Mouse (Mus musculus) midbrain, embryonic 16.5 days (tissue): ENCODE data around the gene Phb2. TPM values are rescaled to one million over a fixed set of nuclear protein-coding genes. Genes with fewer than 3 reads are reported as not detected.

Experiments
- ATAC-seq: fragments of 200-750 bp; cut with Nextera tagmentation; 2 replicates; pipeline ENCODE4 v1.8.0; 2017; ENCODE audit warnings: moderate TSS enrichment
- H3K27ac ChIP-seq: fragments of 300-500 bp; sonication (generic); 2 replicates; pipeline ENCODE4 v1.5.1; 2014; ENCODE audit warnings: mild to moderate bottlenecking, low read length, mixed read lengths
- H3K27me3 ChIP-seq: fragments of 300-500 bp; sonication (generic); 2 replicates; pipeline ENCODE4 v1.6.1; 2014; ENCODE audit warnings: low read depth, low read length, mixed read lengths; ENCODE audit not compliant: control insufficient read depth, insufficient read depth
- H3K36me3 ChIP-seq: fragments of 300-500 bp; sonication (generic); 2 replicates; pipeline ENCODE4 v1.6.1; 2014; ENCODE audit warnings: mild to moderate bottlenecking, low read length, moderate library complexity, mixed read lengths; ENCODE audit not compliant: control insufficient read depth, insufficient read depth
- H3K4me1 ChIP-seq: fragments of 300-500 bp; sonication (generic); 2 replicates; pipeline ENCODE4 v1.6.1; 2014; ENCODE audit warnings: mild to moderate bottlenecking, low read length, mixed read lengths; ENCODE audit not compliant: control insufficient read depth, insufficient read depth
- H3K4me2 ChIP-seq: fragments of 300-500 bp; sonication (generic); 2 replicates; pipeline ENCODE4 v1.6.1; 2014; ENCODE audit warnings: mild to moderate bottlenecking, low read length, mixed read lengths
- H3K4me3 ChIP-seq: fragments of 300-500 bp; sonication (generic); 2 replicates; pipeline ENCODE4 v1.5.1; 2014; ENCODE audit warnings: low read depth, mild to moderate bottlenecking, low read length, moderate library complexity, mixed read lengths
- H3K9ac ChIP-seq: fragments of 300-500 bp; sonication (generic); 2 replicates; pipeline ENCODE4 v1.6.1; 2014; ENCODE audit warnings: low read depth, low read length, mixed read lengths
- H3K9me3 ChIP-seq: fragments of 300-500 bp; sonication (generic); replicated peaks from 2 replicates; pipeline ENCODE4 v1.6.1; 2014; ENCODE audit warnings: mild to moderate bottlenecking, low read length, mixed read lengths; ENCODE audit not compliant: control insufficient read depth, poor library complexity, severe bottlenecking
- whole genome bisulfite sequencing: fragments of 180-500 bp; shearing (Covaris S2); extraction: QIAGEN DNeasy Blood & Tissue Kit; methylation state at CpG from one replicate; pipeline ENCODE4 v1.1.7; 2014; 5-methylcytosine and 5-hydroxymethylcytosine counted together
- polyA plus RNA-seq: library from polyadenylated mRNA; unstranded; fragments of >200 nt; fragmentation: Nextera tagmentation; extraction: Ambion mirVana; gene quantifications from 2 replicates; pipeline ENCODE4 v1.2.1, GENCODE M21; 2015

Gene Phb2
- polyA plus RNA-seq, 1 experiment from 2014 or later, result 240 TPM

GRCm38 (mm10) chr6:124746654-124747632 lies 34.8 kb downstream of the Phb2 start:
- Histone ChIP-seq H3K4me1 (peaks cover 15% of the 10 kb centered on the region), H3K9me3 (no peaks in the 10 kb centered on the region), H3K4me3 (no peak overlapping the region), H3K4me2 (peak overlapping the region; percentile 96; the same call in 1 of the 2 replicates), H3K9ac (peak overlapping the region; percentile 86), H3K36me3 (peaks cover 38% of the 10 kb centered on the region), H3K27ac (no peak overlapping the region; the same call in 1 of the 2 replicates), H3K27me3 (no peaks in the 10 kb centered on the region)
- no peak for ATAC-seq
- WGBS, result 91% methylated on average over 7 of the region's 7 CpGs

- ATAC-seq, result no peak
- peaks cover 17% of the 10 kb centered on the region for H3K36me3 ChIP-seq
- no peak overlapping the region for H3K27ac ChIP-seq
- 85% methylated on average over 8 of the region's 8 CpGs for WGBS
- H3K4me2 ChIP-seq, result no peak overlapping the region
- peaks cover 29% of the 10 kb centered on the region for H3K4me1 ChIP-seq
- H3K9ac ChIP-seq, result no peak overlapping the region
- H3K4me3 ChIP-seq, result no peak overlapping the region
- no peaks in the 10 kb centered on the region for H3K9me3 ChIP-seq
- no peaks in the 10 kb centered on the region for H3K27me3 ChIP-seq
These were observed 38.3 kb downstream of the Phb2 start for GRCm38 (mm10) chr6:124750405-124750804.

GRCm38 (mm10) chr6:124753861-124754260 lies 41.7 kb downstream of the Phb2 start:
- no peak overlapping the region for H3K4me3 ChIP-seq
- peaks cover 4% of the 10 kb centered on the region for H3K36me3 ChIP-seq
- H3K9me3 ChIP-seq, result no peaks in the 10 kb centered on the region
- H3K27ac ChIP-seq, result no peak overlapping the region
- peak overlapping the region; percentile 21; the same call in 1 of the 2 replicates for H3K4me2 ChIP-seq
- WGBS, result 95% methylated on average over 2 of the region's 2 CpGs
- no peaks in the 10 kb centered on the region for H3K27me3 ChIP-seq
- no peak overlapping the region for H3K9ac ChIP-seq
- no peak for ATAC-seq
- peaks cover 39% of the 10 kb centered on the region for H3K4me1 ChIP-seq

- peak overlapping the region; percentile 84 for H3K4me3 ChIP-seq
- peak overlapping the region; percentile 78 for H3K4me2 ChIP-seq
- ATAC-seq, result no peak
- H3K9ac ChIP-seq, result peak overlapping the region; percentile 86
- no peaks in the 10 kb centered on the region for H3K36me3 ChIP-seq
- H3K27me3 ChIP-seq, result no peaks in the 10 kb centered on the region
- peaks cover 39% of the 10 kb centered on the region for H3K4me1 ChIP-seq
- H3K27ac ChIP-seq, result peak overlapping the region; percentile 95
- WGBS, result 4% methylated on average over 3 of the region's 3 CpGs
- H3K9me3 ChIP-seq, result no peaks in the 10 kb centered on the region
These were observed 43.2 kb downstream of the Phb2 start for GRCm38 (mm10) chr6:124755306-124755705.

- WGBS, result under 1% methylated on average over 32 of the region's 100 CpGs
- Histone ChIP-seq H3K9ac (peak within 1 kb of the TSS; percentile 86), H3K27me3 (no peaks in the 10 kb centered on the region), H3K9me3 (no peaks in the 10 kb centered on the region), H3K27ac (peak within 1 kb of the TSS; percentile 95), H3K36me3 (no peaks in the 10 kb centered on the region), H3K4me3 (peak within 1 kb of the TSS; percentile 84), H3K4me2 (peak within 1 kb of the TSS; percentile 78), H3K4me1 (peaks cover 39% of the 10 kb centered on the region)
- ATAC-seq, result peak; percentile 64
These were observed 43.9 kb downstream of the Phb2 start, which contains the start of the genes Gm45234 and Atn1 for GRCm38 (mm10) chr6:124755831-124756595. TSS of gene Gm45234 (minus strand) at chr6:124756021. TSS of gene Atn1 (minus strand) at chr6:124756524.

- ATAC-seq, result peak; percentile 76
- WGBS, result under 1% methylated on average over 51 of the region's 54 CpGs
These were observed 44.7 kb downstream of the Phb2 start for GRCm38 (mm10) chr6:124756652-124757350.

GRCm38 (mm10) chr6:124757351-124757880 lies 45.3 kb downstream of the Phb2 start:
- no peak for ATAC-seq

More at GRCm38 (mm10) chr6:124756652-124757350, 44.7 kb downstream of the Phb2 start:
- peak overlapping the region; percentile 78 for H3K4me2 ChIP-seq
- peak overlapping the region; percentile 95 for H3K27ac ChIP-seq
- peaks cover 39% of the 10 kb centered on the region for H3K4me1 ChIP-seq
- H3K27me3 ChIP-seq, result no peaks in the 10 kb centered on the region
- H3K36me3 ChIP-seq, result no peaks in the 10 kb centered on the region
- no peaks in the 10 kb centered on the region for H3K9me3 ChIP-seq
- peak overlapping the region; percentile 86 for H3K9ac ChIP-seq
- peak overlapping the region; percentile 84 for H3K4me3 ChIP-seq

More at GRCm38 (mm10) chr6:124757351-124757880, 45.3 kb downstream of the Phb2 start:
- Histone ChIP-seq H3K9ac (peak overlapping the region; percentile 86), H3K9me3 (no peaks in the 10 kb centered on the region), H3K4me2 (peak overlapping the region; percentile 78), H3K36me3 (peaks cover under 1% of the 10 kb centered on the region; the same call in 1 of the 2 replicates), H3K27me3 (no peaks in the 10 kb centered on the region), H3K4me3 (peak overlapping the region; percentile 84), H3K4me1 (peaks cover 39% of the 10 kb centered on the region), H3K27ac (peak overlapping the region; percentile 95)
- WGBS, result 1% methylated on average over 5 of the region's 5 CpGs
